Mouse (Mus musculus) cortical plate, adult 2 months (tissue): ENCODE data around the gene Dpagt1.

Experiments
- CTCF ChIP-seq: fragments of 200-500 bp; IDR thresholded peaks from 2 replicates; pipeline ENCODE4 v1.5.1; 2011; ENCODE audit warnings: mild to moderate bottlenecking, control low read depth, low read length; ENCODE audit not compliant: insufficient read depth; ENCODE audit errors: extremely low read depth
- POLR2A ChIP-seq: fragments of 200-500 bp; IDR thresholded peaks from 2 replicates; pipeline ENCODE4 v1.6.1; 2011; ENCODE audit warnings: mild to moderate bottlenecking, low read length, control low read depth; ENCODE audit not compliant: insufficient read depth; ENCODE audit errors: extremely low read depth

GRCm38 (mm10) chr9:44342605-44343004 lies 16.8 kb downstream of the Dpagt1 start:
- TF ChIP-seq POLR2A (no peak), CTCF (no peak)
